Mouse (Mus musculus) hematopoietic stem cell, adult 5-6 weeks (primary cell): ENCODE data around the gene Gm14496. TPM values are rescaled to one million over a fixed set of nuclear protein-coding genes. Genes with fewer than 3 reads are reported as not detected.
A peak's percentile ranks its signal among the peaks of the same experiment; 100 is the strongest.
"Not testable (repeated sequence)": the region's sequence is repeated elsewhere in the genome, so short reads cannot be mapped to it uniquely, and the experiment has no call there.

Experiments
- ATAC-seq, 2 experiments: fragments of 125-278 bp in 1 of 2; replicated peaks in 1 of 2; 2 replicates each; pipeline ENCODE4 v1.8.0; 2016 to 2017; ENCODE audit warnings: inconsistent platforms in 2 of 2, mild to moderate bottlenecking in 2 of 2, moderate number of reproducible peaks in 2 of 2, low read depth in 1 of 2, moderate TSS enrichment in 1 of 2; ENCODE audit not compliant: low FRiP score in 2 of 2, poor library complexity in 2 of 2, severe bottlenecking in 2 of 2, insufficient read depth in 1 of 2, low TSS enrichment in 1 of 2
- total RNA-seq: library from RNA; stranded (forward); fragments of 172-1452, 232-1000 nt; gene quantifications from 2 replicates; pipeline ENCODE4 v1.2.3, GENCODE M21; 2017

Gene Gm14496
- total RNA-seq, result 0.10 TPM in 1 of 2 replicates, not detected in the other

DNA sequence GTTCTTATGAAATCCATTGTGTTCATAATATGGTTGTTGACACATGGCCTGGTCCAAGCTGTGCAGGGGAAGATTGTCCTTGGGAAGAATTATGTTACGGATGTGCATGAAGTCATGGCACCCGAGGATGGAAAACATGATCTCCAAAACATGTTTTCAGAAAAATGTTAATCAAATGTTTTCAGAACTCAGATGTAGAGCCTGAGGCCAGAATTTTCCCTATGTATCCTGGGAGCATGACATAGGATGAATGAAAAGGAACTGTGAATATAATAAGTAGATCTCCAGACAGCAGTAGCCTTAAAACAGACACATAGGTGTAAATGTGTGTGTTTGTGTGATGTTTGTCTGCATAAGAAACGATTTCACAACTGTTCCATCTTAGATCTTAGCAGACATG lies at the start of gene Gm14496:
TSS of gene Gm14496 (plus strand) at position 301 of the 400 bp plus-strand sequence.
- ATAC-seq, result no peak

DNA sequence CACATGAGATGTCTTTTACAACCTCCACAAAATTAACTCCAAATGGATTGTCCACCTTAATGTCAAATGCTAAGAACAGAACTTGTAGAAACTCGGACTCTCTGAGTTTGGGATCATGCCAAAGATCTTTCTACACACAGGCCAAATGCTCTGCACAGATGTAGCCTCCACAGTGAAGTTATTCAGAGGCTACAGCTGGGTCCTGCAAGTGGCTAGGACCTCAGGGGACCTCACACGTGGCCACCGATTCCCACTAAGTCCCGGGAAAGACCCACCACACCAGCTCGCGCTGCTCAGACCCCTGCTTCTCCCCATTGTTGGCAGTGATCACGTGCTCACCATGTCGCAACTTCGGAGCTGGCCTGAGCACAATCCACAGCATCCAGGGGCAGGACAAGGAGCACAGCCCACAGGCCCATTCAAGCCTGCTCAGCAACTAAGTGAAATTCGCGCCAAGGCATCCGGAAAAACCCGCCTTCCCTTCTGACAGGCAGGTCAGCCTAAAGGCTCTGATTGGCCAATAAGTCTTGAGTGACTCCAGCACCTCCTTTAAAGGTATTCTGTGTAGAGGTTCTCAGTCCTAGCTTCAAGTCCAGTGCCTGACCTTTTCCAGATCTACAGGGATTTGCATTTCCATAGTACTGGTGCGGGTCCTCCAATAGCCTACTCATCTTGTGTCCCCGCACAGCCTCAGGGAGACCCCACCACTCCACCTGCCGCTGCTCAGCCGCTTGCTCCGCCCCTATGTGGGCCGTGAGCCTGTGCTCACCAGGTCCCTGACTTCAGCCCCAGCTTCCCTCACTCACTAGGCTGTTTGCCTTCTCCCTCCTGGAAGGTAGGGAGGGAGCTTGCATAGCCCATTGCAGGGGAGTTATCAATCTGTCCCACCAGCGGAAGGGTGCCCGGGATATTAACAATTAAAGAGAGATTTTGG lies 37.9 kb upstream of the Gm14496 start:
- 0 out of 4 replicates have a peak, but pooled peaks of 1 of the 2 experiments have one; percentile 29 for ATAC-seq

DNA sequence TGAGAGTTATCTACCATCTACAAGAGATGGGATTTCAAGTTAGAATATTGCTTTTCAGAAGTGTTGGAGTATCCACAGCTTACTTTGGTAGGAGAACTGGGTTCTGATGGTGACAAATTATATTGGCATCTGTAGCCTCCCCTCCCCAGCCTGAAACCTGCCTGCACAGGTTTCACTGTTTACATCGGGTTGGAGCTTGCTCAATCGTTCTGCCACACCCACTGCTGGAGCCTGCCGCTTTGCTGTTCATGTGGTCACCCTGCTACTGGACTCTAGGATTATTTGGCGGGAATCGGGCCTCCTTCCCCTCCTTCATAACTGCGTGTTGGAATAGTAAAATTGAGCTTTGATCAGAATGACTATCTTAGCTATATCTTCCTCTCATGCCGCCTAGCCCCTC lies 22.5 kb upstream of the Gm14496 start:
- ATAC-seq, result no peak

DNA sequence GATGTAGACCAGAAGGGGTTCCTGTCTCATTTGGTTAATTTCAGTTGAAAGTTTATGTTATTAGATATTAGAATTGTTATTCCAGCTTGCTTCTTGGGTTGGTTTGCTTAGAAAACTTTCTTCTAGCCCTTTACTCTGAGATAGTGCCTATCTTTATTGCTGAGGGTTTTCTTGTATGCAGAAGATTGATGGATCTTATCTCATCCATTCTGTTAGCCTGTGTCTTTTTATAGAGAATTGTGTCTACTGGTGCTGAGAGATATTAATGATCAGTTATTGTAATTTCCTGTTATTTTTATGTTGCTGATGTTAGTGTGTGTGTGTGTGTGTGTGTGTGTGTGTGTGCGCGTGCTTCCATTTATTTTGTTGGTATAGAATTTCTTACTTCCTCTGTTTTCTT lies 21.7 kb upstream of the Gm14496 start:
- ATAC-seq, result no peak

DNA sequence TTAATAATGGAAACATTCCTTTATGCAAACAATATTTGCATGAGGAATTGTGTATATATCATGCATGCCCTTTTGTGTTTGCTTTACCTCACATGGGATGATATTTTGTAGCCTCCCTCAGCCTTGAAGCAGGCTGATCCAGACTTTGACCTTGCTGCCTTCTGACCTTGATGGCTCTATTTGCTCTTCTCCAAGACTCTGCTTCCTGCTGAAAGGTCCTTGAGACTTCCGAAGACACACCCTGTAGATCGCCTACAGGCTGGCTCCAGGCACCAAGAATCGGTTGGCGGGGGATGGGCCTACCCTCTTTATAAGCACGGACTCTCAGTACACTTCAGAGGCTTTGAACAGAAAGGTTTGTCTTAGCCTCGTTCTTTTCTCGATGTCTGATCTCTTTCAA lies 9.0 kb upstream of the Gm14496 start:
- not testable (repeated sequence) for ATAC-seq

Other genes with a start within 250 kb of the Gm14496 start
- gene Myt1, start 227.8 kb upstream of the Gm14496 start, total RNA-seq, result not detected in 2 replicates
- gene Pcmtd2, start 153.3 kb upstream of the Gm14496 start, total RNA-seq, result 59.8 and 60.1 TPM in 2 replicates
- 29.7 and 44.0 TPM in 2 replicates for gene Polr3k, start 126.8 kb upstream of the Gm14496 start, total RNA-seq